Mouse (Mus musculus): ENCODE measurements around the gene Hirip3.
A peak's percentile ranks its signal among the peaks of the same experiment; 100 is the strongest.
"Not testable (repeated sequence)": the region's sequence is repeated elsewhere in the genome, so short reads cannot be mapped to it uniquely, and the experiment has no call there.

Hirip3 gene

DNA sequence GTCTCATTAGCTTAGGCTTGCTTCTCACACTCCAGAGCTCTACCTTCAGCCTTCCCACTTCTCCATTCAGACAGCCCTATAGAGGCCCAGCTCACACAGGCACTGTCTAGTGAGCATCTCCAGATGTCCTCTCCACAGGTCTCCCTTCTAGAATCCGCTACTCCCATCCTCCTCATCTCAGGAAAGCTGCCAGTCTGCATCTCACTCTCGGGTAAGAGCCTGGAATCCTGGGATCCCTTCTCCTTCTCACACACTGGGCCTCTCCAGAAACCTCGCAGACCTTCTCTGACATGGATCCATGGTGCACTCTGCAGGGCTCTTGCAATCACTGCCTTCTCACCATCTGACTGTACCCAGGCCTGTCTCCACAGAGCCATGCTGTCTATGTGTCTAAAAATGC is 6.1 kb upstream of the Hirip3 start:
- DNase-seq (ENCODE audit: low read depth, low spot score) = no peak

DNA sequence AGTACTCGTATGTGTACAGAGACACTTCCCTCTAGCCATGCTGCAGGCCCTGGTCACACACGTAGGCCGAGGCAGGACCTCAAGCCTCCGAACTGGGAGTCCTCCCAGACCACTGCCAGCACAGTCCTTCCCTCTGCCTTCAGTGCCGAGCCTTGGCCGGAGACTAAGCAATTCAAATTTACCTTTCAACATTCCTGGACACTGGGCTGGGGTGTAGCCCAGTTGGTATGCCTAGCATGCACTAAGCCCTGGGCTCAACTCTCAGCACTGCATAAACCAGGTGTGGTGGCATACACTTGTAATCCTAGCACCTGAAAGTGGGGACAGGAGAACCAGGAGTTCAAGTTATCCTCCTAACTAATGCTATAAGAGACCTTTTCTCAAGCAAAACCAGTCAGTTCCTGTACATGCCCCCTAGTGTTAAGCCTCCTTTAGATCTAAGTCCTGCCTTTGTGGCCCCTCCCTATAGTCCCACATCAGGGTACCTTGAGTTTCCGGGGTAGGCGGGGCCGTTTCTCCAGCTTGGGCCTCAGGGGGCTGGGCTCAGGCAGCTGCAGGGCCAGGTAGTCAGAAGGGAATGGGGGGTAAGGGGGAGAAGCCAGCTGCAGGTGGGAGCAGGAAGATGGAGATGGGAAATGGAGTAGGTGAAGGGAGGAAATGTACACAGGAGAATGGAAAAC is 4.9 kb upstream of the Hirip3 start:
- peak; percentile 95 for DNase-seq (ENCODE audit: low read depth, low spot score)

DNA sequence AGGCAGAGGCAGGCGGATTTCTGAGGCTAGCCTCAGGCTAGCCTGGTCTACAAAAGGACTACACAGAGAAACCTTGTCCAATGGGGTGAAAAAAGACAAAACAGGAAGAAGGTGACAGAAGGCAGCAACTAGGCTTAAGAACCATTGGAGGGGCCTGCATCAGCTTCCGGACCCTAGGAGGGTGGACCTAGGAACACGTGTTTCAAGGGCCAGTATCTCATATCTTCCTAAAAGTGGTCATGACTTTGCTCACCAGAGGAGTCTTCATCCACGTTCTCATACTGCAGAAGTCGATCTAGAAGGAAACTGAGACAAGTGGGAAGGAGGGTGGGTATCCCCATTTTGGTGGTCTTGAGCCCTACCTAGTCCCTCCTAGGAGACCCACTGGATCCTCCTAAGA is 785 bp upstream of the Hirip3 start:
- DNase-seq (ENCODE audit: low read depth, low spot score) = peak; percentile 47

DNA sequence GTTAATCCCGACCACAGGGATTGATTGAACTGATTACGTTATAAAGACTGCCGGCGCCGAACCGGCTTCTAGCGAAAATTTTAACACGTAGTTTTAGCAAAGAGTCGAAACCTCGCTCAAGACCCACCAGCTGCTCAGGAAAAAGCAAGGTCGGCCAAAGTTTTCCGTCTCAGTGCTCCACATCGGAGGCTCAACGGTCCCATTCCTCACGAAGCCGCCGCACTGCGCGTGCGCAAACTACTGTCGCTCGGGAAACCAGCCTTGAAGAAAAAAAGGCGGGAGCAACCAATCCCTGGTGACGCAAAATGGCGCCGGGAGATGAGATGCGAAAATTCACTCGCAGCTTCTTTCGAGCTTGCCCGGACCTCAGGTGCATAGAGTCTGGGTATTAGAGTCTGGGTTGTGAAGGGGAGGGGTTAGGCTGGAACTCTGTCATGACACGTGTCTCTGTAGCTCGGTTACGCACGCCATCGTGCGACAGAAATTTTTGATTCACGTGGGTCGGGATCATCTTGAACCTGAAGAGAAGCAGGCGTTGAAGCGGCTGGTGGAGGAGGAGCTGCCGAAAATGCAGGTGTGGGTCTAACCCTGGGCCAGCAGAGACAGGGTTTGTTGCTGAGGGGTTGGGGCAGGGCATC is 494 bp downstream of the Hirip3 start, which contains the start of gene Ino80e:
TSS of gene Ino80e (minus strand) at position 231 of the 638 bp plus-strand sequence.
- DNase-seq (ENCODE audit: low read depth, low spot score) = peak; percentile 96

DNA sequence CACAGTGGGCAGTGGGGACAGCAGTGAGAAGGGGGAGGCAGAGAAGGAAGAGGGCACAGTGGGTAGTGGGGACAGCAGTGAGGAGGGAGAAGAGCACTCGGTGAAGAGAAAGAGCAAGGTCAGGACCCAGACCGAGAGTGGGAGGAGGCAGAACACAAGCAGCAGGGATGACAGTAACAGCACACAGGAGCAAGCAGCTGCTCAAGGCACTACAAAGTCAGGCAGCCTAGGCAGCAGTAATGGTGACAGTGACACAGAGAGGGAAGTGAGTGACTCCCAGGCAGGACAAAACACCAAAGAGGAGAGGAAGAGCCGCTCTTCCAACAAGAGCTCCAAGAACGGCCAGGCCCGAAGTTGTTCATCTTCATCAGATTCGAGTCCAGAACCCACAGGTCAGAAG is 2.0 kb downstream of the Hirip3 start:
- DNase-seq (ENCODE audit: low read depth, low spot score) = no peak

DNA sequence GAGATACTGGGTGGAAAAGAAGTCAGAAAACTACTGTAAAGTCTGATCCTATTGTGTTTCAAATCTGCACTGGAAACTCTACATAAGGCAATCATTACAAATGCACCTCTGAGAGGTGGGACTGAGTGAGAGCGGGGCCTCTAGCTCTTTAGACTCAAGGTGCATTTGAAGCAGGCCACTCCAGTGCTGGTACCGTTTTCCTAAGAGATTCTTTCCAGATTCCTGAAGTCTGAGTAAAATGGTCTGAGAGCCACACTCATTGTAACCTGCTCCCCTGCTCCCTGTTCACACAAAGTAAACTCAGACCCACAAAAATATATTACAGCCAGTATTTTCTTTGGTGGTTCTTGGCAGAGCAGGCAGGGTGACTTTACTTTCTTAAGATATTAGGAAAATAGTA is 5.8 kb downstream of the Hirip3 start:
- DNase-seq (ENCODE audit: low read depth, low spot score) = no peak

DNA sequence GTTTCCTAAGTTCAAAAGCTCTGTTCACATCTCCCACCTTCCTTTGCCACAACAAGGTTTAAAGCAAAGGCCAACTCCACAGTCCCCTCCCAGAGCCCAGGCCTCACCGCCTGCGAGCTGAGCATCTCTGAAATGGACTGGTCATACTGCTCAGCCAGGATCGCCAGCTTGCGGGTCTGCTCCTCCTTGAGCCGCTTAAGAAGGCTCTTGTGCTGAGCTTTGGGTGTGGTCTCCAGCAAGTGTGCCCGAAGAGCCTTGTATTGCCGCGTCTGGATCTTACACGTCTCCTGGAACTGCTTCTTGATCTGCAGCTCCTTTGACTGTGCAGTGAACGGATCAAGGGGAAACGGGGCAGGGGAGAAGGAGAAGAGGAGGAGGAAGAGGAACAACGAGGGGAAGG is 6.2 kb downstream of the Hirip3 start:
- DNase-seq (ENCODE audit: low read depth, low spot score) = no peak

DNA sequence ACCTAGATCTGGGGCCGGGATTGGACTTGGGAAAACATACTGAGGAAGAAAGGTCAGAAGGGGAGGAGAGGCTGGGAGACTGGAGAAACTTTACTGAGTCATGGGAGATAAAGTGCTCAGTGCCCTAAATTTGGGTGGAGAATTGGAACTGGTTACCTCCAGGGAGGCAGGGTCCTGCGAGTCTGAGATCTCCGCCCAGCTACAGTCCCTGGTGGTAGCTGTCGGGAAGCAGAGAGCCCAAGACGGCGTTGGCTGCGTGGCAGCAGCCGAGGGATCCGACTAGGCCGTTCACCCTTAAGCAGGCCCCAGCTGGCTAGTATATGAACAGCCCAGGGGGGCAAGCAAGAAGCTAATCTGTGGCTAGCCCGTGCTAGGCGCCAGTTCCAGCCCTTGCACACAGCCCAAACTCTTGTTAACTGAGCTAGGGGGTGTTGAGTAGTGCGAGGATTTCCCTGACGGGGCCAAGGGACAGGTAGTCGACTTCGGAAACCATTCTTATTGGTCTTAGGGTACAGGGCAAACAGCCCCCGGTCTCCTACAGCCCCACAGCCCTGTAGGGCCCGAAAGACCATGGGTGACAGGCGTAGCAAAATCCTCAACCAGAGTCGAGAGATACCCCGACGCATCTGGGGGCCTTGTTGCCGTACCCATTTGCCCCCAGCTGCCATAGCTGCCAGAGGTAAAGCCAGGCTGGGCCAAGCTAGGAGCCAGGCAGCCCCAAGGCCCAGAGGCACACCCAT is 8.2 kb downstream of the Hirip3 start:
- no peak for DNase-seq (ENCODE audit: low read depth, low spot score)

DNA sequence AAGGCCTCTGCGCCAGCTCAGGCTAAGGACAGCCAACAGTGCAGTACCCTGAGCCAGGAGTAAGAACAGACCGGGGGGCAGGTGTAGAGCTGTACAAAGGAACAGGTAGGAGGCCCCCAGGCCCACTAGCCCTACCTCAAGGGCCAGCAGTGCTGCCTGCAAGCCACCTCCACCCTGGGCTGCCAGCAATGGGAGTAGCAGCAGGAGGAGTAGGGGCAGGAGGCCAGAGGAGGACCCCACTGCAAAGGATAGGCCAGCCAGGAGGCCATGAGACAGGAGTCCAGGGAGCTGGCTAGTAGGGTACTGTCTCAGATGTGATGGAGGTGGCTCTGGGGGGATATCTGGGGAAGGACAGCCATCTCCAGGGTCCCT is 8.7 kb downstream of the Hirip3 start:
- no peak for DNase-seq (ENCODE audit: low read depth, low spot score)

DNA sequence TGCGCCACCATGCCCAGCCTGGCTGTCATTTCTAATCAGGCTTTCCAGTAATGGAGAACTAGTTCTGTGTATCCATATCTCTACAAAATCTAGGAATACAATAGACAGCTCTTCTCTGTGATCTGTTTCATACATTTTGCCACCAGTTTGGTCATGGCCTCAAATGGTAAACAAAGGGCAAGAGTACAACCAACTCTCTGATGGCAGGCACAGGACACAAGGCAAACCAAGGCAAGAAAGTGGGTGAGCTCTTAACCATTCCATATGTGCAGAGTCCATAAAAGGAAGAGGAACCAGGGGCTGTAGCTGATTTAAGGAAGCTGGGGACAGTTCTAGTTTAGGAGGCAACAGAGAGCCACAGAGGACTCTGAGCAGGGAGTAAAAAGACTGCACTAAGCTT is 15.5 kb downstream of the Hirip3 start:
- DNase-seq (ENCODE audit: low read depth, low spot score) = no peak

DNA sequence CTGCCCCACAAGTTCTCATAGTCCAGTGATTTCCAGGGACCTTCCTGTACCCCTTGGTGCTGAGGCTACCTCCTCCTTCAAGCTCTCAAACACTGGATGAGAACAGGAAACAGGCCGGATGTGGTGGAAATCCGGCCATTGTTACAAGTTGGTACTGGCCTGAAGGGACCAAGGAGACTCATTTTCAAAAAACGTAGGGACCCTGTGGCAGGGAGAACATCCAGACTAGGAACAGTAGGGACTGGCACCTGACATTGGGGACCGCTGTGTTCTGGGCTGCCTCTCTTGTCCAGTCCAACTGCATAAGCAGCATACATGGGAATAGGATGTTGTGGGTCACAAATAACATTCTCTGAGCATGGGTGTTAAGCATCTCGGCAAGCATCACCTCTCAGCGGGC is 19.3 kb downstream of the Hirip3 start:
- DNase-seq (ENCODE audit: low read depth, low spot score) = no peak

DNA sequence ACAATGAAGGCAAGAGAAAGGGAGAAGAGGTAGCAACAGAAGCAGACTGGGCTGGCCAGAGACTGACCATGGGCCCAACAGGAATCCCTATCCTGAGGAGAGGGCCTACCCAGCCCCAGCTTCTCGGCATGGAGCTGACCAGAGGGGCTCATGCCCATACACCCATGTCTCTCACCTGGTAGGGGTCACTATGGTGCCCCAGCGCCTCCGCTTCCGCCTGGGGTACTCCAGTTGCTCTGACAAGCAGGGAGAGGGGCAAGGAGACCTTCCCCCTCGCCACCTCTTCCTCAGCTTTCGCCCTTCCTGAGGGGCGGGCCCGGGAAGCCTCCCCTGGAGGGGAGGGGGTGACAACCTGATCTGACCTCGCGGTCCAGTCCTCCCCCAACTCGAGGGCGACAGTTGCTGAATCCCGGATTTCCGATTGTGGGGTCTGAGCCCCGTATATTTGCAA is 22.0 kb downstream of the Hirip3 start:
- DNase-seq (ENCODE audit: low read depth, low spot score) = no peak

DNA sequence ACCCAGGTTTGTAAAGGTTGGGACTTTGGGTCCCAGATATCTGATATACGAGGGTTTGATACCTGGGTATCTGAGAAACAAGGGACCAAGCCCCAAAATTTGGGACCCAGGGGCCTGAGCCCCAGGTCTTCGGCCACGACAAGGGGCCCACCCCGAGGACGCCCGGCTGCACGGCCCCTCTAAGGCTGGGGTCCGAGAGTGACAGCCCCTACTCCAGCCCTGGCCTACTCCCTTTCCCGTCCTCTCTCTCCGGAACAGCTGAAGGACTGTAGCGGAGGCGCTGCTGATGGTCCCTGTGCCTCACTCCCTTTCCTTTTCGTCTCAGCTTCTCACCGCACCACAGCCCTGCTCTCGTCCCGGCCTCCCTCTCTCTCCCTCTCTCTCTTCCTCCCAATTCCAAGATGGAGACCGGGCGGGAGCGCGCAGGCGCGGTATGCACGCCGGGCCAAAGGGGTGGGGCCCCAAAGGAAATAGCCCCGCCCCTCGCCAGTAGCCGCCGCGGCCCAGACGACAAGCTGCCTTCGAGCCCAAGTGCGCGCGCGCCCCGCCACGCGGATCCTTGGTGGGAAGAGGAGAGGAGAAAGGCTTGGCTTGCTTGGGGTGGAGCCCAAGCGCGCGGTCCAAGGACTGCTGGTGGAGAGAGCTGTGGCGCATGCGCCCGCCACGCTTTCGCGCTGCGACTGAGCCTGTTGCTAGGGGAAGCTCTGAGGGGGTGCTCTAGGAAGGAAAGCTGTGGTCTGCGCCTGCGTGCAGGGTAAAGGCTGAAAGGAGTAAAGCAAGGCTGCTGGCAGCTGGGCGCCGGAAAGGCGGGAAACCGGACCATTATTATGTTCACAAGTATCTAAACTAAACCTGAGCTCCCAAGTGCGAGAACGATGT is 22.8 kb downstream of the Hirip3 start, which contains the start of gene Taok2:
TSS of gene Taok2 (minus strand) at position 418 of the 879 bp plus-strand sequence.
- DNase-seq (ENCODE audit: low read depth, low spot score) = peak; percentile 99

DNA sequence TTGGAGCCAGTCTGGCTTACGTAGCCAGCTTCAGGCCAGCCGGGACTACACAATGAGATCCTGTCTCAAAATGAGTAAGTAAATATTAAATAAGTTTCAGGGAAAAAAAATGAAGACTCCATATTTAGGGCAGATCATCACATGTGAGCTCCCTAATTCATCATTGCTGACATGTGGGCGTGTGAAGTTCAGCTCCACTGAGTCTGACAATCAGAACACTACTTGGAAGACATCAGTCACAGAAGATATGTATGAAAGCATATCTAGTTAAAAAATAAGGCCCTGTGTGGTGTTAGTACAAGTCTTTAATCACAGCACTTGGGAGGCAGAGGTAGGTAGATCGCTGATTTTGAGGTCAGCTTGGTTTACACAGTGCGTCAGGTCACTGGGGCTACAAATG is 25.5 kb downstream of the Hirip3 start:
- DNase-seq (ENCODE audit: low read depth, low spot score) = no peak

DNA sequence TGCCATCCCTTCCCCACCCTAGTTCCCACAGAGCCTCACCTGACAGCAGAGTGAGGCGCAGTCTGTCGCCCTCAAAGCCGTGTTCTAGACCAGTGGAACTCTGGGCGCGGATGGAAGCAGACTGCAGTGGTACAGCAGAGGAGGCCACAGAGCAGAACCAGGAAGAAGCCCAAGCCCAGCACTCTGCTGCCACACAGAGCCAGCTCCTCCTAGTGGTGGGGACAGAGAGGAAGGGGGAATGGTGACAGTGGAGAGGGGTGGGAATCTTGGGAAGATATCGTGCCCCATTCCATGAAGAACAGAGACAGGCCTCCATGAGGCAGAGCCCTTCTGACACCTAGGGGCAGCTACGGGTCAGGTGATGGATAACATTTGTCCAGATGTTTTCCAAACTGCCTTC is 27.1 kb downstream of the Hirip3 start:
- DNase-seq (ENCODE audit: low read depth, low spot score) = peak; percentile 64

DNA sequence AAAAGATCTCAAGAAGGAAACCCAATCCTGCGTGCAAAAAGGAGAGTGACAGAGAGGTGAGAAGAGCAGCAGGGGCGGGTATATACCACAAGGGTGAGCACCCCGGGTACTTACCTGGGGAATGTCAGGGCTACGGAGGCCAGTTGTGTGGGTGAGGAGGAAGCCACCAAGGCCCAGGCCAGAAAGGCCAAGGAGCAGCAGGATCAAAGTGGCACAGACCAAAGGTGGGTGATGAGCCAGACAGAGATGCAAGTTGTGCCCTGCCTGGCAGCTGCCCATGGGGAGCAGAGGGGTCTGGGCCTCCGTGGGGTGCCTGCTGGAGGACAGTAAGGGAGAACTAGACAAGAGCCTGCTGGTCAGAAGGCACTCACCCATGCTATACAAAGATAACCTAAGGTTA is 35.1 kb downstream of the Hirip3 start:
- DNase-seq (ENCODE audit: low read depth, low spot score) = no peak

DNA sequence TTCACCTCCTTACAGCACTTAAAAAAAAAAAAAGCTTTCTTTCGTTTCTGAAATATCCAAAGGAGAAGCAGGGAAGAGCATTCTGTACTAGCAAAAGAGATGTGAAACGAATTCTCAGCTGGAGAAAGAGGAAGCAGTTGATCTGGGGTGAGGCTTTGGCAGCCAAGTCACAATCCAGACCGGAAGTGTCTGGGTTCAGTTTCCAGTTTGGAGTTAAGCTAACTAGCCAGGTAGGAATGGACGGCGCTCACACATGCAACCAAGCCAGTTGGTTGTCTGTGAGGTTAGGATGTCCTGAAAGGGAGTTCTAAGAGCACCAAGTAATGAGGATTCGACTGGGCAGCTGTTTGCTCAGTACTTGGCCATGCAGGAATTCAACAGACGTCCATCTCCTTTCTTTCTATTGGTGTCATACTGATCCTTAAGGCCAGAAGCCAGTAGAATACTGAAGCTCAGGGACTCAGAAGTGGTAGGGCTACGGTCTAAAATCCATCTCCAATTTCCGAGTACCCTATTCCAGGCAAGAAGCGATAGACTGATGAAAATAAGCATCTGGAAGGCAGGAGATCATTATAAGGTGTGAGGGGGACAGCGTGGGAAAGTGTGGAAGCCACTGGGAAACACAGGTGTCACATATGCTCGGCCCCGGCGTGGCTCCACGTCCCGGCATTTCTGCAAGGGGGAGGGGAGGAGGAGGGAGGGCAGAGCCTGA is 35.8 kb downstream of the Hirip3 start:
- DNase-seq (ENCODE audit: low read depth, low spot score) = peak; percentile 24

DNA sequence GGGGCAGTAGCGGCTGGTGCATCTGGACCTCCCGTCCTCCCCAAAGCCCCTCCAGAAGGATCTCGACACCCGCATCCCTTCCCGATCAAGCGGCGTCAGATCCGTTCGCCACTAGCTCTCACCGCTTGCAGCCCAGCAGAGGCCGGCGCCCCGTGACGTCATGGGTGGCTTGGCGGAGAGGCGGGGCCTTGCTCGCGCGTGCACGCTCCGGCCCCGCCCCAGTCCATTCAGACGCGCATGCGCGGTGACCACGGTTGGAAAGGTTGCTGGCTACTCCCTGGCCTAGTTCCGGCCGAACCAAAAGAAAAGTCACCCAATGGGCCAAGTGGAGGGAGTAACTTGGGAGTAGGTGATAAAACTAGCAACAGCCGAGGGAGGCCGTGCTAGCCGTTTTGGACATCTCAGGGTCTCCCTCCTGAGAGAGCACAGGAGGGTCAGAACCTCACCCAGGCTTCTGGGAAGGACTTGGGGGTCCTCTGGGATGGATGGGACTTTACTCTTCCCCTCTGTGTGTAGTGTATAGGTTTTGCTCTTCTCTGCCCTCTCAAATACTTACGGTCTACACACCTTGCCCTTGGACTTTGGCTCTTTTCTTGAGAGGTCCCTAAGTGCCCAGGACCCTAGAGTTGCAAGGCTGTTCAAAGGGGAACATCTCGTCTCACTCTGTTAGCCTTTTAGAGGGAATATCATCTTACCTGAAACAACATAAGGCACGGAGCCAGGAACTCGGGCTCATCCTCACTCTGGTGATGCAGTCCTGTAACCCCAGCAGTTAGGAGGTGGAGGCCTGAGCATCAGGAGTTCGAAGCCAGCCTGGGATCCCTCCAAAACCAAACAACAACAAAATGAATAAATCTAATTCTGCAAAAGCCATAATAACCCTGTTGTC is 36.6 kb downstream of the Hirip3 start:
- peak; percentile 90 for DNase-seq (ENCODE audit: low read depth, low spot score)

DNA sequence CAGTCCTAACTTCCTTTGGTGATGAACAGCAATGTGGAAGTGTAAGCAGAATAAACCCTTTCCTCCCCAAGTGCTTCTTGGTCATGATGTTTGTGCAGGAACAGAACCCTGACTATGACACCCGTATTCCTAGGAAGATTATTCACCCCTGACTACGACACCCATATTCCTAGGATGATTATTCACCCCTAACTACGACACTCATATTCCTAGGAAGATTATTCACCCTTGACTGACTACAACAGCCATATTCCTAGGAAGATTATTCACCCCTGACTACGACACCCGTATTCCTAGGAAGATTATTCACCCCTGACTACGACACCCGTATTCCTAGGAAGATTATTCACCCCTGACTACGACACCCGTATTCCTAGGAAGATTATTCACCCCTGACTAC is 38.0 kb downstream of the Hirip3 start:
- not testable (repeated sequence) for DNase-seq (ENCODE audit: low read depth, low spot score)

DNA sequence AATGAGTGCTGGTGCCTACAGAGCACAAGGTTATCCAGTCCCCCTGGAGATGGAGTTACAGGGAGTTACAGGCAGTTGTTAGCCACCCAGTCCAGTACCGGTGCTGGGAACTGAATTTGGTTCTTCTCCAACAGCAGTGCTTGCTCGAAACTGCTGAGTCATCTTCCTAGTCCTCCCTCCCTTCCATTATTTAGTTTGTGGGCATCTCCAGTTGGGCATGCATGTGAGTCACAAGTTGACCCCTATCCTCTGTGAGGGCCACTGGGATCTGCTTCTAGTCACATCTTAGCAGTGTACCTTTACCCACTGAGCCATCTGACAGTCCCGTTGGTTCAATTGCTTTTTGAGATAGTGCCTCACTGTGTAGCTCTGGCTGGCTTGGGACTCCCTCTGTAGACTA is 43.8 kb downstream of the Hirip3 start:
- DNase-seq (ENCODE audit: low read depth, low spot score) = no peak
